Mouse (Mus musculus): Measurements from ENCODE around the gene Pard3b.

DNA sequence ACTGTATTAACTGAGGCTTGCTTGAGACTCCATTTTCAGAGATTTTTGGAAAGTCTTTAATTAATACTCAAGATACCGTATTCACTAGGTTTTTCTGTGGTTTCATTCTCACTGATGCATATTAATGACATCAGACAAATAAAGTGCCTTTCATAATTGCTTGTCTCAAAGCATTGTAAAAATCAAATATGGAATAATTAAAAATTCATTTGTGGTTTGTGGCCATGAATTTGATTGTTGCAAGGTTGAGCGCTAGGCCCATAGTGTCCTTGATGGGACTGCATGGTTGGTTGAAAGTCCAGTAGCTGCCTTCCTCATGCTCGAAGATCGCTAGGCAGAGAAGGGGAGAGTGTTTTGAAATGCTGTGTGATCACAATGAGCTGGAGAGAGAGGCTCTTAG, 323.9 kb downstream of the Pard3b start:
- no peak for TF ChIP-seq CTCF (IDR thresholded peaks at IDR 0.05; ENCODE audit: insufficient read depth, low read length)
- TF ChIP-seq POLR2A (IDR thresholded peaks at IDR 0.05; ENCODE audit: borderline replicate concordance, extremely low read depth, low read depth, low read length): no peak
